Mouse (Mus musculus): ENCODE measurements around the gene Vmn1r171.

- TF ChIP-seq EP300 (IDR thresholded peaks at IDR 0.05; ENCODE audit: low read depth) (no peak), CTCF (IDR thresholded peaks at IDR 0.05; ENCODE audit: low read depth) (no peak)
These were observed 27.5 kb downstream of the Vmn1r171 start, which contains the start of gene Vmn1r172 for GRCm38 (mm10) chr7:23658016-23658415.
